Mouse (Mus musculus) kidney, postnatal 0 days (tissue): ENCODE measurements around the gene Rdh9. TPM values are rescaled to one million over a fixed set of nuclear protein-coding genes. Genes with fewer than 3 reads are reported as not detected.

Source experiments
- ATAC-seq: fragments of 200-750 bp; cut with Nextera tagmentation; replicated peaks from 2 replicates; pipeline ENCODE4 v1.8.0; 2017; ENCODE audit warnings: low read depth, moderate number of reproducible peaks, moderate TSS enrichment, moderate library complexity; ENCODE audit not compliant: low FRiP score
- DNase-seq: peaks from one replicate; pipeline ENCODE4 v3.0.0-alpha.2; 2016; ENCODE audit warnings: low spot score
- H3K27ac ChIP-seq: fragments of 300-500 bp; sonication (generic); 2 replicates; pipeline ENCODE4 v1.5.1; 2014; ENCODE audit warnings: mild to moderate bottlenecking
- H3K27me3 ChIP-seq: fragments of 300-500 bp; sonication (generic); 2 replicates; pipeline ENCODE4 v1.6.1; 2014; ENCODE audit warnings: low read length, mixed read lengths; ENCODE audit not compliant: insufficient read depth
- H3K36me3 ChIP-seq: fragments of 300-500 bp; sonication (generic); 2 replicates; pipeline ENCODE4 v1.6.1; 2014; ENCODE audit warnings: low read length, mixed read lengths; ENCODE audit not compliant: insufficient read depth
- H3K4me1 ChIP-seq: fragments of 300-500 bp; sonication (generic); replicated peaks from 2 replicates; pipeline ENCODE4 v1.6.1; 2014; ENCODE audit warnings: antibody characterized with exemption, low read length, mixed read lengths; ENCODE audit not compliant: insufficient read depth
- H3K4me2 ChIP-seq: fragments of 300-500 bp; sonication (generic); 2 replicates; pipeline ENCODE4 v1.6.1; 2014; ENCODE audit warnings: mild to moderate bottlenecking, low read length, moderate library complexity, mixed read lengths
- H3K4me3 ChIP-seq: fragments of 300-500 bp; sonication (generic); replicated peaks from 2 replicates; pipeline ENCODE4 v1.5.1; 2014; ENCODE audit warnings: low read depth, low read length
- H3K9ac ChIP-seq: fragments of 300-500 bp; sonication (generic); 2 replicates; pipeline ENCODE4 v1.6.1; 2014; ENCODE audit warnings: low read depth, low read length
- H3K9me3 ChIP-seq: fragments of 300-500 bp; sonication (generic); replicated peaks from 2 replicates; pipeline ENCODE4 v1.6.1; 2016; ENCODE audit warnings: low read length, inconsistent platforms, mixed read lengths
- CTCF ChIP-seq: IDR thresholded peaks from 2 replicates; pipeline ENCODE4 v1.5.1; 2016; ENCODE audit warnings: antibody characterized with exemption, low read depth, mild to moderate bottlenecking, moderate library complexity
- WGBS: fragments of 180-500 bp; shearing (Covaris S2); extraction: QIAGEN DNeasy Blood & Tissue Kit; methylation state at CpG from one replicate; pipeline ENCODE4 v1.1.7; 2014; 5-methylcytosine and 5-hydroxymethylcytosine counted together
- polyA plus RNA-seq: library from polyadenylated mRNA; unstranded; fragments of >200 nt; fragmentation: Nextera tagmentation; extraction: Ambion mirVana; gene quantifications from 2 replicates; pipeline ENCODE4 v1.2.1, GENCODE M21; 2015

Gene Rdh9
- not detected in 2 replicates for polyA plus RNA-seq

- no peaks in the 10 kb centered on the region for H3K36me3 ChIP-seq
- H3K4me2 ChIP-seq, result no peak within 1 kb of the TSS
- no peak within 1 kb of the TSS for H3K27ac ChIP-seq
- TF ChIP-seq CTCF, result no peak
- H3K27me3 ChIP-seq, result no peaks in the 10 kb centered on the region
- no peak within 1 kb of the TSS for H3K9ac ChIP-seq
- DNase-seq (no peak), ATAC-seq (no peak)
- no peaks in the 10 kb centered on the region for H3K4me1 ChIP-seq
- no peak within 1 kb of the TSS for H3K4me3 ChIP-seq
- WGBS, result 59% methylated on average over 2 of the region's 2 CpGs
- H3K9me3 ChIP-seq, result no peaks in the 10 kb centered on the region
Observed at GRCm38 (mm10) chr10:127776011-127776410, at the start of gene Rdh9. TSS of gene Rdh9 (plus strand) at chr10:127776386.

GRCm38 (mm10) chr10:127728437-127728836, 47.7 kb upstream of the Rdh9 start:
- ATAC-seq, result no peak

GRCm38 (mm10) chr10:127730285-127730932, 45.8 kb upstream of the Rdh9 start:
- Histone ChIP-seq H3K4me1 (peaks cover 3% of the 10 kb centered on the region; the same call in 1 of the 2 replicates), H3K9ac (no peak overlapping the region), H3K27me3 (no peaks in the 10 kb centered on the region), H3K27ac (no peak overlapping the region), H3K36me3 (no peaks in the 10 kb centered on the region), H3K9me3 (no peaks in the 10 kb centered on the region), H3K4me3 (no peak overlapping the region), H3K4me2 (no peak overlapping the region)
- WGBS, result 70% methylated on average over 11 of the region's 11 CpGs
- no peak for TF ChIP-seq CTCF
- ATAC-seq (no peak), DNase-seq (no peak)

More at GRCm38 (mm10) chr10:127728437-127728836, 47.7 kb upstream of the Rdh9 start:
- H3K4me3 ChIP-seq, result no peak overlapping the region
- TF ChIP-seq CTCF, result no peak
- H3K9ac ChIP-seq, result no peak overlapping the region
- H3K9me3 ChIP-seq, result no peaks in the 10 kb centered on the region
- no peak overlapping the region for H3K27ac ChIP-seq
- WGBS, result 77% methylated on average over 8 of the region's 8 CpGs
- H3K4me1 ChIP-seq, result peaks cover 3% of the 10 kb centered on the region; the same call in 1 of the 2 replicates
- no peak overlapping the region for H3K4me2 ChIP-seq
- H3K36me3 ChIP-seq, result no peaks in the 10 kb centered on the region
- no peak for DNase-seq
- H3K27me3 ChIP-seq, result no peaks in the 10 kb centered on the region

- ATAC-seq (no peak), DNase-seq (no peak)
- H3K9ac ChIP-seq, result no peak overlapping the region
- no peak for TF ChIP-seq CTCF
- H3K27me3 ChIP-seq, result no peaks in the 10 kb centered on the region
- peaks cover 3% of the 10 kb centered on the region; the same call in 1 of the 2 replicates for H3K4me1 ChIP-seq
- H3K27ac ChIP-seq, result no peak overlapping the region
- no peak overlapping the region for H3K4me2 ChIP-seq
- H3K36me3 ChIP-seq, result no peaks in the 10 kb centered on the region
- no peaks in the 10 kb centered on the region for H3K9me3 ChIP-seq
- H3K4me3 ChIP-seq, result no peak overlapping the region
- 30% methylated on average over 9 of the region's 9 CpGs for WGBS
Observed at GRCm38 (mm10) chr10:127730933-127731310, 45.3 kb upstream of the Rdh9 start.

DNA sequence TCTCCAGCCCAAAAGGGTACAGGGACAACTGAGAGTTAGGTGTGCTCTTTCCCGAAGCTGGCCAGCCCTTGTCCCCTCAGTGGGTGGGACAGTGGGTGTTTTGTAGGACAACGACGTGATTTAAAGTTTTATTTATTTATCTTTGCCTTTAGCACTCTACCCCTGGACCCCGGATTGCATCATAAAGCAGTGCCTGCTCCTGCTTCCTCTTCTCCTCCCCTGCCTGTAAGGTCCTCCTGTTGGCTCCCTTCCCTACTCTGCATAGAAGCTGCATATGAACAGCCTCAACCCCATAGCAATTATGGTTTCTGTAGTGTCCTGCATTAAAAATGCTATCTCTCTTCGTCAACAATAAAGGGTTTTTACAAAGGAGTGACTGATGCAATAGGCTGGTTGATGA, 44.8 kb upstream of the Rdh9 start:
- Histone ChIP-seq H3K9me3 (no peaks in the 10 kb centered on the region), H3K27me3 (no peaks in the 10 kb centered on the region), H3K27ac (no peak overlapping the region), H3K9ac (0 out of 2 replicates have a peak overlapping the region, but pooled peaks have one; percentile 18), H3K36me3 (no peaks in the 10 kb centered on the region), H3K4me1 (peaks cover 3% of the 10 kb centered on the region; the same call in 1 of the 2 replicates), H3K4me2 (no peak overlapping the region), H3K4me3 (no peak overlapping the region)
- 12% methylated on average over 5 of the region's 5 CpGs for WGBS
- DNase-seq (peak; percentile 61), ATAC-seq (no peak)
- no peak for TF ChIP-seq CTCF

DNA sequence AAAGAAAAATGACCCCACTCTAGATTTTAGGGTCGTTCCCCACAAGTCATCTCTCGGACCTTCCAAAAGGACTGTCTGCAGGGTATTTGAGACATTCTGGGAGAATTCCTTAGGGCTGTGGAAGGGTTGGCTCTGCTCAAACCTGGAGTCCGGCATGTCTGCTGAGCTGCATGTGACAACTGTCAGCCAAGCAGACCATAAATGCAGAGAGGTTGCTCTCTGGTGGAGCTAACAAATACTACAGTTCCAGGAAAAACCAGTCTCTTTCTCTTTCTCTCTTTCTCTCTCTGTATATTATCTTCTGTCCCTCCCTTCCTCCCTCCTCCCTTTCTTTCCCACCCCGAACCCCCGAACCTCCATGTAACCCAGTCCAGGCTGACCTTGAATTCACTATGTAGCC, 41.8 kb upstream of the Rdh9 start:
- Histone ChIP-seq H3K9ac (no peak overlapping the region), H3K4me3 (no peak overlapping the region), H3K27me3 (no peaks in the 10 kb centered on the region), H3K4me1 (peaks cover 3% of the 10 kb centered on the region; the same call in 1 of the 2 replicates), H3K27ac (no peak overlapping the region), H3K4me2 (no peak overlapping the region), H3K36me3 (no peaks in the 10 kb centered on the region), H3K9me3 (no peaks in the 10 kb centered on the region)
- 34% methylated on average over 5 of the region's 5 CpGs for WGBS
- ATAC-seq (no peak), DNase-seq (peak; percentile 81)
- TF ChIP-seq CTCF, result peak; percentile 83
